Mouse (Mus musculus) liver, embryonic 18 days (tissue): ENCODE measurements around the gene Olfr1234. TPM values are rescaled to one million over a fixed set of nuclear protein-coding genes. Genes with fewer than 3 reads are reported as not detected.

Source experiments
- polyA plus RNA-seq: library from polyadenylated mRNA; depleted of rRNA; stranded (reverse); fragments of >200 nt; gene quantifications from 2 replicates; pipeline ENCODE4 v1.2.3, GENCODE M21; 2012; rRNA removed

Olfr1234 gene
- not detected in 2 replicates for polyA plus RNA-seq

DNA sequence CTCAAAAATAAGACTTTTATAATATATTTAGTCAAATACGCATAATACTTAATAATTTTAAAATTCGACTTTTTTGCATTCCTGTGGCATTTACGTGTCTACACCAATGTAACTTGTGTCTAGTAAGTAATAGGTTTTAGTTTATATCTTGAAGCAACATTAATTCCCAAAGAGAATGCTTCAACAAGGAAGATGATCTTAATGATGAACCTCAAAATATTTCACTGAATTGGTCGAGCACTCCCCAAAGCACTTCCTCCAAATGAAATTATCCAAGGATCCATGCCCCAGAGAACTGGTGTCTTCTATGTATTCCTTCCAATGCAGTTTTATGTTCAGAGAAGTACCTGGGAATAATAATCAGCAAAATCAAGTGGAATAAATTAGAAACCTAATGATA is at the start of gene Olfr1234:
Gene Olfr1234, minus strand, starts transcription at position 101 of the 400 bp plus-strand sequence.

DNA sequence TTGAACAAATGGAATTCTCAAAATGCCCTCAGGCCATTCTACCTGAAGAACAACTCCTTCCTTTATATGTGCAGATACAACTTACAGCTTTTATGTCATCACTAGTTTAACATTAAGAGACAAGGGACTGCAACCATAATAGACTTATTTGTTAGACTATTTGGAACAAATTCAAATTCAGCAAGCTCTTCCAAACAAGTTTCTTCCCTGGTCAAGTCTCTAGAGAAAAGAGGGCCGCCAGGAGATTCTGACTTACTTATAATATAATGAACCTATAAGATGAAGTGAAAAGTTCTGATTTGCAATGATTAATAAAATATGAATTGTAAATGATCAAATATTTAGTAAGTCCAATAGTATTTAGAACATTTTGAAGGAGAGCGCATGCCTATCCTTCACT is 44.9 kb upstream of the Olfr1234 start, which contains the start of gene Olfr1238:
Gene Olfr1238, minus strand, starts transcription at position 101 of the 400 bp plus-strand sequence.

DNA sequence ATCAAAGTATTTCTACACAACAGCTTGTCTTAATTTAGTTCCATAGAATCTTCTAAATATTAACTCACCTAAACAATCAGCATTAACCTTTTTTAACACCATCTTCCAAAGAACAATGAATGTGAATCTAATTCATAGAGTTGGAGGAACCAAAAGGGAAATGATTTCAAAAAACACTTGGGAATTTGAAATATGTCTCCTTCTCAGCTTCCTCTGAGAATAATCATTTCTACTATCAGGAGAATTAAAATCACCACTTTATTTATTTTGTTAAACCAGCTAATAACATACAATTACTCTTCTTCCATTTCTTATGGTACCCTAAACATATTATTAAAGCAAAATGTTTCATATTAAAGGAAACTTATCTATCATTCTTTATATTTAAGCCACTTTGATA is 22.4 kb downstream of the Olfr1234 start, which contains the start of gene Olfr1233:
Gene Olfr1233, minus strand, starts transcription at position 101 of the 400 bp plus-strand sequence.

DNA sequence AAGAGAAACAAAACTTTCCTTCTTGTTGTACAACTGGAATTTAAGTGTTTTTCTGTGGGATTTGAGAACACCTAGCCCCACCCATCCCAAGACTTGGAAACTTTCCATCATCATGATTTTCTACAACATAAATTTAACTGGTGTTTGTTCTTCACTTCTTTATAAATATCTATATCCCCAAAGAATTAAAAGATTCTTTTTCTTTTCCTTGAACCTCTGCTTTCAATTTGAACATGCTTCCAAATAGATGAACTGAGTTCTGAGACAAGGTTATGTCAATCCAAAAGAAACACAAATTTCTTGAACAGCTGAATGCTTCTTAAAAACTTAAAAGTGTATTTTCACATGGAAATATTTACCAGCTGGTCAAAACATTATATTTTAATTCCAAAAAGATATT is 35.1 kb downstream of the Olfr1234 start, which contains the start of gene Olfr1232:
Gene Olfr1232, minus strand, starts transcription at position 101 of the 400 bp plus-strand sequence.

Other genes with a start within 250 kb of the Olfr1234 start
- not detected in 2 replicates for gene Olfr1221, start 247.6 kb downstream of the Olfr1234 start, polyA plus RNA-seq
- gene Olfr1222, start 231.8 kb downstream of the Olfr1234 start, polyA plus RNA-seq = not detected in 2 replicates
- not detected in 2 replicates for gene Olfr1223, start 213.3 kb downstream of the Olfr1234 start, polyA plus RNA-seq
- gene Olfr1224-ps1, start 200.8 kb downstream of the Olfr1234 start, polyA plus RNA-seq = not detected in 2 replicates
- not detected in 2 replicates for gene Olfr1225, start 190.2 kb downstream of the Olfr1234 start, polyA plus RNA-seq
- gene Olfr1226, start 164.8 kb downstream of the Olfr1234 start, polyA plus RNA-seq = not detected in 2 replicates
- gene Olfr1228, start 110.8 kb downstream of the Olfr1234 start, polyA plus RNA-seq = not detected in 2 replicates
- gene Olfr1229, start 76.9 kb downstream of the Olfr1234 start, polyA plus RNA-seq = not detected in 2 replicates
- gene Olfr1230, start 67.6 kb downstream of the Olfr1234 start, polyA plus RNA-seq = not detected in 2 replicates
- gene Olfr1231, start 57.8 kb downstream of the Olfr1234 start, polyA plus RNA-seq = not detected in 2 replicates
- gene Olfr1232, start 35.2 kb downstream of the Olfr1234 start, polyA plus RNA-seq = not detected in 2 replicates
- gene Olfr1233, start 22.5 kb downstream of the Olfr1234 start, polyA plus RNA-seq = not detected in 2 replicates
- gene Olfr1238, start 44.8 kb upstream of the Olfr1234 start, polyA plus RNA-seq = not detected in 2 replicates
- gene Olfr1239, start 55.5 kb upstream of the Olfr1234 start, polyA plus RNA-seq = not detected in 2 replicates
- not detected in 2 replicates for gene Olfr1240, start 78.1 kb upstream of the Olfr1234 start, polyA plus RNA-seq
- not detected in 2 replicates for gene Olfr1241, start 122.3 kb upstream of the Olfr1234 start, polyA plus RNA-seq
- not detected in 2 replicates for gene Olfr1242, start 133.5 kb upstream of the Olfr1234 start, polyA plus RNA-seq
- not detected in 2 replicates for gene Olfr1243, start 166.6 kb upstream of the Olfr1234 start, polyA plus RNA-seq
- not detected in 2 replicates for gene Olfr1245, start 213.6 kb upstream of the Olfr1234 start, polyA plus RNA-seq
- gene Olfr1246, start 228.3 kb upstream of the Olfr1234 start, polyA plus RNA-seq = not detected in 2 replicates
- not detected in 2 replicates for gene Olfr1247, start 249.3 kb upstream of the Olfr1234 start, polyA plus RNA-seq